Mouse (Mus musculus): ENCODE measurements at regions not wholly inside any gene's neighbourhood (a gene's known extent, or its start where the extent isn't known, plus 50 kb on each side); places are given as distances from the start of the nearest gene placed in this dataset.

- DNase-seq: no peak
Measured at GRCm38 (mm10) chr12:107834512-107834911, 168.9 kb downstream of the Bcl11b start.

- DNase-seq: no peak
Measured at GRCm38 (mm10) chr12:107837741-107838140, 165.7 kb downstream of the Bcl11b start.

GRCm38 (mm10) chr12:107844631-107845030, 158.8 kb downstream of the Bcl11b start:
- no peak for DNase-seq

GRCm38 (mm10) chr12:107850591-107850990, 152.8 kb downstream of the Bcl11b start:
- no peak for DNase-seq

GRCm38 (mm10) chr12:107852921-107853320, 150.5 kb downstream of the Bcl11b start:
- DNase-seq: no peak

GRCm38 (mm10) chr12:107855547-107855946, 147.9 kb downstream of the Bcl11b start:
- no peak for DNase-seq

GRCm38 (mm10) chr12:107856421-107857043, 146.9 kb downstream of the Bcl11b start:
- no peak for DNase-seq

GRCm38 (mm10) chr12:107858536-107859280, 144.7 kb downstream of the Bcl11b start:
- DNase-seq: no peak

GRCm38 (mm10) chr12:107859750-107860149, 143.7 kb downstream of the Bcl11b start:
- no peak for DNase-seq

GRCm38 (mm10) chr12:107860358-107860757, 143.0 kb downstream of the Bcl11b start:
- DNase-seq: no peak

All from adrenal gland, postnatal 10 days (tissue).